8 mouse cellular contexts compared by ENCODE assay signal in genomic region chr2:27899894-27900293, GRCm38 (mm10). TPM values are rescaled to one million over a fixed set of nuclear protein-coding genes. Genes with fewer than 3 reads are reported as not detected.
A peak's percentile ranks its signal among the peaks of the same experiment; 100 is the strongest.
DNase-seq lines count a peak whose midpoint lies in the region; ATAC-seq and TF ChIP-seq lines count a peak whose summit lies in the region.

No protein-coding gene starts in this region.

- DNase-seq in heart, adult 2 months = peak in 1 of 2 experiments; percentile 60
- no peak for DNase-seq in heart, postnatal 25 days (ENCODE audit: low spot score)
- DNase-seq in A20 (ENCODE audit: low read depth, low spot score) = peak; percentile 69
- no peak for DNase-seq in Patski (ENCODE audit: low read depth, low spot score)
- DNase-seq in lung, embryonic 14.5 days = peak; percentile 70
- peak; percentile 53 for DNase-seq in thymus, postnatal 0 days (ENCODE audit: low spot score)
- DNase-seq in ovary, postnatal 36 days (ENCODE audit: low spot score) = no peak

- H3K36me3 ChIP-seq in heart, adult 2 months (ENCODE audit: control insufficient read depth, insufficient read depth, low read length) = no peaks in the 10 kb centered on the region
- H3K36me3 ChIP-seq in lung, embryonic 14.5 days (ENCODE audit: insufficient read depth) = no peaks in the 10 kb centered on the region

- no peak overlapping the region for H3K9ac ChIP-seq in heart, adult 2 months (ENCODE audit: low read depth, low read length)
- no peak overlapping the region for H3K9ac ChIP-seq in lung, embryonic 14.5 days

- H3K4me2 ChIP-seq in lung, embryonic 14.5 days = no peak overlapping the region

- TF ChIP-seq EP300 in heart, adult 2 months (IDR thresholded peaks at IDR 0.05; ENCODE audit: insufficient read depth, low read depth, low read length) = no peak

- no peaks in the 10 kb centered on the region for H3K79me2 ChIP-seq in heart, adult 2 months (replicated peaks; ENCODE audit: control insufficient read depth, insufficient read depth, low read length)

- no peaks in the 10 kb centered on the region for H3K9me3 ChIP-seq in lung, embryonic 14.5 days (ENCODE audit: low read depth, low read length)

- intact Hi-C loops in heart, adult 2 months (cut with DNase I) = no loop called here
- intact Hi-C loops in heart, postnatal 25 days (cut with DNase I) = loop anchor here (5.0 kb wide), 1 partner anchor 128 kb away; no protein-coding TSS in a partner anchor

- H3K4me3 ChIP-seq in heart, adult 2 months = no peak overlapping the region
- H3K4me3 ChIP-seq in embryonic fibroblast, embryonic 13.5 days (ENCODE audit: insufficient read depth, low read length) = no peak overlapping the region
- H3K4me3 ChIP-seq in lung, embryonic 14.5 days (ENCODE audit: low read depth, low read length) = no peak overlapping the region

- peaks cover 4% of the 10 kb centered on the region for H3K4me1 ChIP-seq in heart, adult 2 months (ENCODE audit: control insufficient read depth, insufficient read depth, low read length)
- H3K4me1 ChIP-seq in embryonic fibroblast, embryonic 13.5 days (ENCODE audit: control insufficient read depth, insufficient read depth, low read length) = peaks cover 37% of the 10 kb centered on the region
- no peaks in the 10 kb centered on the region for H3K4me1 ChIP-seq in lung, embryonic 14.5 days (ENCODE audit: insufficient read depth)

- CTCF ChIA-PET in Patski (lab: Charles Lee) = interaction anchor here (1.5 to 3.9 kb wide), 3 partner anchors 11 to 347 kb away, joined by 4 to 18 read pairs (median 9); no protein-coding TSS in a partner anchor

- POLR2A ChIA-PET in Patski (lab: Charles Lee) = no interaction called here

- ATAC-seq in Patski = peak; percentile 39
- no peak for ATAC-seq in lung, embryonic 14.5 days (ENCODE audit: insufficient read depth)

- H3K27ac ChIP-seq in heart, adult 2 months = no peak overlapping the region
- H3K27ac ChIP-seq in embryonic fibroblast, embryonic 13.5 days (ENCODE audit: insufficient read depth, low read length) = peak overlapping the region; percentile 10; the same call in 1 of the 2 replicates
- H3K27ac ChIP-seq in lung, embryonic 14.5 days (ENCODE audit: low read depth) = no peak overlapping the region

- WGBS in heart, adult 2 months = 61% methylated on average over 3 of the region's 3 CpGs
- 49% methylated on average over 3 of the region's 3 CpGs for WGBS in lung, embryonic 14.5 days

- peak; percentile 83 for TF ChIP-seq CTCF in heart, adult 2 months (IDR thresholded peaks at IDR 0.05)
- TF ChIP-seq CTCF in Patski (IDR thresholded peaks at IDR 0.05) = no peak
- TF ChIP-seq CTCF in embryonic fibroblast, embryonic 13.5 days (IDR thresholded peaks at IDR 0.05; ENCODE audit: borderline replicate concordance, insufficient read depth, low read length) = no peak; the same call in 1 of the 2 replicates
- TF ChIP-seq CTCF in lung, embryonic 14.5 days (IDR thresholded peaks at IDR 0.05; ENCODE audit: low read depth) = peak; percentile 86

- in situ Hi-C loops in Patski (cut with MboI; ENCODE audit: low pct_unique_long_range_greater_than_20kb) = loop anchor here (10.0 kb wide), 1 partner anchor 345 kb away; no protein-coding TSS in a partner anchor

- no peaks in the 10 kb centered on the region for H3K27me3 ChIP-seq in heart, adult 2 months (ENCODE audit: control insufficient read depth, insufficient read depth, low read length)
- H3K27me3 ChIP-seq in Patski = no peaks in the 10 kb centered on the region
- no peaks in the 10 kb centered on the region for H3K27me3 ChIP-seq in lung, embryonic 14.5 days (ENCODE audit: insufficient read depth, low read length)

- TF ChIP-seq POLR2A in heart, adult 2 months (IDR thresholded peaks at IDR 0.05; ENCODE audit: insufficient read depth, low read depth, low read length) = no peak
- no peak for TF ChIP-seq POLR2A in embryonic fibroblast, embryonic 13.5 days (IDR thresholded peaks at IDR 0.05; ENCODE audit: low read depth, low read length)

RNA-seq across cellular contexts. Expression of gene Col5a1, which starts 13.7 kb away (rescaled TPM):
- total RNA-seq in heart, adult 2 months (2021) = 10 to 100 TPM; 16.0 to 22.9 TPM
- 15.7 and 17.2 TPM in 2 replicates for polyA plus RNA-seq in heart, adult 2 months (2012; rRNA removed)
- 10 to 100 TPM; 50.0 to 58.3 TPM for total RNA-seq in heart, postnatal 25 days (2021)
- 39.0 TPM for polyA plus RNA-seq in Patski (2021)
- polyA plus RNA-seq in embryonic fibroblast, embryonic 13.5 days (2011; ENCODE audit: insufficient read length, low read depth, missing spikeins) = 997 and 1,013 TPM in 2 replicates
- polyA plus RNA-seq in lung, embryonic 14.5 days (2014; fragmentation: Nextera tagmentation; extraction: Ambion mirVana) = 81.7 and 83.2 TPM in 2 replicates
- polyA plus RNA-seq in thymus, postnatal 0 days (2015; fragmentation: Nextera tagmentation; extraction: Ambion mirVana) = 10.5 and 12.2 TPM in 2 replicates

Comparison
In these comparisons a context has a peak if more than half of its experiments do, and no peak if none do; other contexts are left out.
1. DNase-seq: peak in A20 (single experiment), lung, embryonic 14.5 days (single experiment) and thymus, postnatal 0 days (single experiment); none in heart, postnatal 25 days (single experiment), Patski (single experiment) and ovary, postnatal 36 days (single experiment).
2. CTCF ChIP-seq: peak in heart, adult 2 months (single experiment) and lung, embryonic 14.5 days (single experiment); none in Patski (single experiment) and embryonic fibroblast, embryonic 13.5 days (single experiment).
3. RNA of gene Col5a1, which starts 13.7 kb away (polyA plus RNA-seq): 997 to 1,013 TPM in embryonic fibroblast, embryonic 13.5 days; 81.7 to 83.2 TPM in lung, embryonic 14.5 days, 39.0 TPM in Patski (single experiment), 15.7 to 17.2 TPM in heart, adult 2 months and 10.5 to 12.2 TPM in thymus, postnatal 0 days; every median in the first group is over 10 times any median in the second.